Mouse (Mus musculus) macrophage (primary cell): Measurements from ENCODE around the gene Plch1. TPM values are rescaled to one million over a fixed set of nuclear protein-coding genes. Genes with fewer than 3 reads are reported as not detected.

Experiments used
- H3K27ac ChIP-seq: fragments of 350-480 bp; formaldehyde crosslinking; 2 replicates; pipeline ENCODE4 v1.9.0; 2021
- H3K36me3 ChIP-seq: fragments of 350-480 bp; formaldehyde crosslinking; 2 replicates; pipeline ENCODE4 v1.9.0; 2021; ENCODE audit errors: inconsistent target
- H3K4me3 ChIP-seq: fragments of 350-480 bp; formaldehyde crosslinking; 2 replicates; pipeline ENCODE4 v1.9.0; 2021; ENCODE audit errors: inconsistent target
- H3K79me2 ChIP-seq: fragments of 350-480 bp; formaldehyde crosslinking; 2 replicates; pipeline ENCODE4 v1.9.0; 2021; ENCODE audit errors: inconsistent target
- WGBS: methylation state at CpG from one replicate; pipeline ENCODE4 v1.1.7; 2026; ENCODE audit warnings: inconsistent platforms; ENCODE audit not compliant: missing documents; 5-methylcytosine and 5-hydroxymethylcytosine counted together
- polyA plus RNA-seq: library from polyadenylated mRNA; stranded (reverse); fragments of 250-400 nt; gene quantifications from 3 replicates; pipeline ENCODE4 v1.2.4, GENCODE M21; 2018; ENCODE audit warnings: inconsistent platforms

Gene Plch1
- polyA plus RNA-seq, 1 experiment from 2014 or later = not detected

- WGBS = 80% methylated on average over 4 of the region's 4 CpGs
- Histone ChIP-seq H3K27ac (no peak overlapping the region), H3K79me2 (no peaks in the 10 kb centered on the region), H3K4me3 (no peak overlapping the region), H3K36me3 (no peaks in the 10 kb centered on the region)
These were observed 206.5 kb downstream of the Plch1 start for GRCm38 (mm10) chr3:63692727-63693126.

GRCm38 (mm10) chr3:63668779-63669178 lies 230.5 kb downstream of the Plch1 start:
- Histone ChIP-seq H3K36me3 (no peaks in the 10 kb centered on the region), H3K27ac (no peak overlapping the region), H3K79me2 (no peaks in the 10 kb centered on the region), H3K4me3 (no peak overlapping the region)
- WGBS = 81% methylated on average over 4 of the region's 4 CpGs

- 34% methylated on average over 3 of the region's 3 CpGs for WGBS
- Histone ChIP-seq H3K27ac (no peak overlapping the region), H3K4me3 (no peak overlapping the region), H3K79me2 (no peaks in the 10 kb centered on the region), H3K36me3 (no peaks in the 10 kb centered on the region)
These were observed 234.0 kb downstream of the Plch1 start for GRCm38 (mm10) chr3:63665307-63665706.

- H3K36me3 ChIP-seq = no peaks in the 10 kb centered on the region
- 87% methylated on average over 6 of the region's 6 CpGs for WGBS
- H3K79me2 ChIP-seq = no peaks in the 10 kb centered on the region
- H3K4me3 ChIP-seq = no peak overlapping the region
- H3K27ac ChIP-seq = no peak overlapping the region
These were observed 234.6 kb downstream of the Plch1 start for GRCm38 (mm10) chr3:63664575-63665243.

Other genes with a start within 250 kb of the Plch1 start
- 3.3 to 11.2 TPM (median 9.1 TPM) in 3 replicates for gene E130311K13Rik, start 30.0 kb upstream of the Plch1 start, polyA plus RNA-seq
- 22.3 to 27.2 TPM (median 23.7 TPM) in 3 replicates for gene Slc33a1, start 65.3 kb upstream of the Plch1 start, polyA plus RNA-seq
- 8.1 to 12.9 TPM (median 12.4 TPM) in 3 replicates for gene Gmps, start 76.6 kb upstream of the Plch1 start, polyA plus RNA-seq
- not detected in 3 replicates for gene Vmn2r1, start 182.1 kb upstream of the Plch1 start, polyA plus RNA-seq
- gene Vmn2r2, start 242.5 kb upstream of the Plch1 start, polyA plus RNA-seq = not detected in 3 replicates